Mouse (Mus musculus): ENCODE measurements at regions not wholly inside any gene's neighbourhood (a gene's known extent, or its start where the extent isn't known, plus 50 kb on each side); places are given as distances from the start of the nearest gene placed in this dataset.

DNA sequence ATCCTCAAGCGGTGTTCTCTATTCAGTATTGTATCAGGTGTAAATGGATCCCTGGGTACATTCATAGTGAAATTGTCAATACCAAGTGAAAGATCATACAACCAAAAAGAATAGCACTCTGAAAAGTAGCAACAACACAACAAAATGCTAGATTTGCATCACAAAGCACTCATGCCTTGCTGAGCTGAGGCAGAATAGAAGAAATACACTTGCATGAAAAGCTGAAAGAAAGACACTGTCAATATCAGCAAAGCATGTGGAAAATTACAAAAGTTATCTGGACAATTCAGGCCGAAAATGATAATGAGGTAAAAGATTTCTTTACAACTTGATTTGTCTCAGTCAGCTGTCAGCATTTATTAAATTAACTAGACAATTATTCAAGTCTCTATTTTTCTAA lies 829.6 kb downstream of the Stpg2 start:
- intact Hi-C loops (cut with DNase I), result no loop called here

DNA sequence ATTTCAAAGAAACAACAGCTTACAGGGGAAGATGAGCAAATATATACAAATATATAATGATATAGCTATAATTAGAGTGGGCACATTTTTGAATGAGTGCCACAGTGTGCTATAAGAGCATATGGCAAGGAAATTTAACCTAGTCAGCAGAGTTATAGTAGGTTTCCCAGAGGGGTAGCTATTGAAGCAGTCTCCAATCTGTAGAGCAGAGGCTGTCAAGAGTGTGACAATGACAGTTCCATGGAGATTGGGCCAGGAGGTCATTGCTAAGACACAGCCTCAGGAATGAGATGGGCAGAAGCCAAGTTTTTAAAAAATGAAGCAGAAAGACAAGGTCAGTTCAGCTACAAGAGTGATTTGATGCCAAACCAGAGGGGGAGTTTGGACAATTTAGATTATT lies 839.4 kb downstream of the Stpg2 start:
- intact Hi-C loops (cut with DNase I), result no loop called here
- DNase-seq (ENCODE audit: low spot score in 2 of 2), result no peak

More for the DNA sequence above, 829.6 kb downstream of the Stpg2 start:
- DNase-seq (ENCODE audit: low spot score in 2 of 2), result no peak

DNA sequence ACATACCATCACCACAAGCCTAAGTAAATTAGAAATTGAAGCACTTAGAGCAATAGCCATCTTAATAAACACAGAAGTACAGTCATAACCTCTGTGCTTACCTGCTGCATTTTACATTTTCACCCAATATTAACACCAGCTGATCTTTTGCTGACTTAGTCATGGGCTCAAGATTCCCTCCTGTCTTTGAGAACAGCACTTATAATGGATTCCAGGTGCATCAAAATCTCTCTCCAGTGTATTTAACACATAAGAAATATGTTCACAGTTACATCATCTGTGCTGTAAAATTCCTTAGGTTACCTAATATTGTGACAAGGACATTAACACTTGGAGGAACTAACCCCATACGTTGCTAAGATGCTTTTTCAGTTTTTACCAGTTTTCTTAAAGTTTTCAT lies 849.1 kb downstream of the Stpg2 start:
- intact Hi-C loops (cut with DNase I), result loop anchor here (10.0 kb wide), 1 partner anchor 580 kb away; no protein-coding TSS in a partner anchor
- no peak for DNase-seq (ENCODE audit: low spot score in 2 of 2)

DNA sequence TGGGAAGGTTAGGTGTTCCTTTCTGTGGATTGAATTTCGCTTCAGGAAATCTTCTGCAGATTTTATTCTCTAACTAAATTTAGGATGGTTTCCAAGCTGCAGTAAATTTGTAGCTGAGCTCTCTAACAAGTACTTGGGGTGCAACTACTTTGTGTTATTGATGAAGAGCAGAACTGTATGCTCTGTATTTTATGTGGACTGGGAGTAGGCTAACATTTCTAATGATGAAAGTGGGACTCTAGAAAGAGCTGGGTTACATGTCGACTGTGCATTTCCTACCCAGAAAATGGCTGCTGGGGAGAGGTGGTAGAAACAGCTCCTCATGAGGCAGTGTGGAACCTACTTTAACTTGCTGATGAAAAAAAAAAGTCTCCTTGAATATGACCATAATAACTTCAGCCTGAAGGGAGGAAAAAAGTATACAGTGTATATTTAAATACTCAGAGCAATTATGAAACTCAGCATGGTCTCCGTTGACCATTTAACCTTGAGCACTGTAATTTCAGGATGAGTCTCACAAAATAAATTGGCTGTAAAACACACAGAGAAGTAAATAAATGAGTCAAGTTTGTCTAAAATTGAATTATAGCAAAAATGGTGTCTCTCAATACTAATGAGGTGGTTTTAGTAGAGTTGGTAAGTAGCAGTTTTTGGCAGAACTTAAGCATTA lies 852.6 kb downstream of the Stpg2 start:
- DNase-seq (ENCODE audit: low spot score in 2 of 2), result no peak
- intact Hi-C loops (cut with DNase I), result loop anchor here (10.0 kb wide), 1 partner anchor 577 kb away; no protein-coding TSS in a partner anchor

DNA sequence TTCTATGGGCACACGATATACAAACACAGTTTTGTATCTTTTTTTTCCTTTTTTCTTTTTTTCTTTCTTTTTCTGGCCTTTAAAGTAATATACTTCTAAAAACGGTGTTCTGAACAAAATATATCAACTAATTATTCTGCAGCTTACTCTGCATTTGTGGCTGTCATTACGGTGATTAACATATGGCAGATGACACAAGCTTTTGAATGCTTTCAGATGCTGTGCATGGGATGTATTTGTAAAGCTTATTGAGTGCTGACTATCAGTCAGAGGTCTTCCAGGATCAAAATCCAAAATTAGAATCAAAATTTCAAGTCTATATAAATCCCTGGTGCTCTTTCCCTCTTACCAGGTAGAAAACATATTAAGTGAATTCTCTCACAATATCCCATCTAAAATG lies 853.6 kb downstream of the Stpg2 start:
- intact Hi-C loops (cut with DNase I), result loop anchor here (10.0 kb wide), 1 partner anchor 576 kb away; no protein-coding TSS in a partner anchor

DNA sequence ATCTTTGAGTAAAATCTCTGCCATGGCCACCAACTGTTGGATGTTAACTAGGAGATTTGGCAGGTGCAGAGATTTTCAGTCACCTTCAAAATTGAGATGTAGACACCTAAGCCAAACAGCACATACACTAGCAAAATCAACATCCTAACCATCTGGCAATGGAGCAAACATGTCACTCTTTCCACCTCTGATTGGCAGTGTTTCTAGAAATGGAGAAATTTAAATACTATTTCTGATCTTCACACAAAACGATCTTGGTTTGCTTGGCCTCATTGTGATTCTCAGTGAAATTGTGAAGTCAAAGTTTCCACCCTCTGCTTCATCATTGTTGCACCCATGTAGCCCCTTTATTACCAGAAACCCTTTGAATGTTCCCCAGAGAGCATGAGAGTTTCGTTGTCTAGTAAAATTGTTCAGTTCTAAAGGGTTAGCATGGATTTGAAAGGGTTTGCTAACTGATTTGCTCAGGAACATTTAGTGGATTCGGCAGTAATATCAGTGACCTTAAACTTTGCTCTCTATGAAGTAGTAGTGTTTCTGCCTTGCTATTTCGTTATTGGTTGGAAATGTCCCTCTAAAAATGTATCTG lies 854.1 kb downstream of the Stpg2 start:
- intact Hi-C loops (cut with DNase I), result loop anchor here (10.0 kb wide), 1 partner anchor 575 kb away; no protein-coding TSS in a partner anchor
- DNase-seq (ENCODE audit: low spot score in 2 of 2), result no peak

More for the DNA sequence above, 853.6 kb downstream of the Stpg2 start:
- DNase-seq (ENCODE audit: low spot score in 2 of 2), result no peak

DNA sequence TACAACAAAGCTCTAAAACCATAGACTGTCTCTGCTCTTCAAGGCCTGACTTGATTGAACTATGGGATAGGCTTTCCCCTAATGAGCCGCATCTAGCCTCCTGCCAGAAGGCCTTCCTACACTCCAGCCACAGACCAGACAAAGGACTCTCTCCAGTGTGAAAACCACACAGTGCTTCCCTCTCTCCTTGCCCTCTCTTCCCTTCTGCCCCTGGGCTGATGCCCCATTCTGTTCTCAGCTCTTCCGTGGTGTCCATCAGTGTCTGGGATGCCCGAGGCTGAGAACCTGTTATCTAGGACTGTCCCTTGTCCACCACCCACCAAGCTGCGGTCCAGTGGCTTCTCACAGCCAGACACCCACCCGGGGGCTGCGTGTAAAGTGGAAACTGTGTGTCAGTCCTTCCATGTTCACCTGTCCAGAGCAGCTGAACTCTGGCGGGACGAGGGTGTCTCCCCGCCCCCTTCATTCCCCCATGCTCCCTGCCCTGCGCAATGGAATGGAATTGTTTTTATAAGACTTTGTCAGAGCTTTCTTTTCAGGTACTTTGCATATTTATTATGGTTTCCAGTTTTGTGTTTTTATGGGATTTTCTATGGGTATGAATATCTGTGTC lies 856.4 kb downstream of the Stpg2 start:
- intact Hi-C loops (cut with DNase I), result no loop called here

DNA sequence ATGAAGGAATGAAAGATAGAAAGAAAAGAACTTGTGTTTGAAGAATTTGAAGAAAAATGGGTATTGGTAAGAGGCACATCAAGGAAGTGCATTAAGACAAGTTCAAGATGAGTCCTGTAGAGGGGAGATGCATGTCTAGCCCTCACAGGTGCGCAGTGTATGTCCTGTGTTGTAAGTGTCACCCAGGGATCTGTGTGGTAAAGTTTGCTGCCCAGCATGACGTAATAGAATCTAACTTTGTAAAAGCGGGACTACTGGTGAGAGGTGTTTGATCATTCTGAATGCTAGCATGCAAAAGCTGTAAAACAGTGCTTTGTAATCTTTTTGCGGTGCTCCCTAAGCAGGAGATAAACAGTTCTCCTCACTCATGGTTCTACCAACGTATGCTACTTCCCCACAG lies 857.4 kb downstream of the Stpg2 start:
- intact Hi-C loops (cut with DNase I), result no loop called here
- DNase-seq (ENCODE audit: low spot score in 2 of 2), result no peak

More for the DNA sequence above, 856.4 kb downstream of the Stpg2 start:
- no peak for DNase-seq (ENCODE audit: low spot score in 2 of 2)

DNA sequence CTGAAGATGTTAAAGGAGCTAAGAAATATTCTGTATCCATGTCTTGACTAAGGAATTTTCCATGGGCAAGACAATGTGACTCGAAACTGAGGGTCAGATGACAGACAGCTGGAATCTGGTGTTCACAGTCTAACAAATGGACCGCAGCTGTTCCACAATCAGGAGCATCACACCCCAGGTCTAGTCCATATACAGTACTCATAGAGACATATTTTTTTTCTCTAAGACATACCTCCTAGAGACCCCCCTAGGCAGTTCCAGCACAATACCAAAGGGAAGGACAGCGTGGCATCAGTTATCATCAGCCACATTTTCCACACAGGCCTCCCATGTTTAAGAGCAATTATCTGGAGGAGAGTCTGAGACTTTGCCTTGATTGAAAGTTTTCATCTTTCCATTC lies 878.8 kb downstream of the Stpg2 start:
- intact Hi-C loops (cut with DNase I), result no loop called here
- DNase-seq (ENCODE audit: low spot score in 2 of 2), result no peak

DNA sequence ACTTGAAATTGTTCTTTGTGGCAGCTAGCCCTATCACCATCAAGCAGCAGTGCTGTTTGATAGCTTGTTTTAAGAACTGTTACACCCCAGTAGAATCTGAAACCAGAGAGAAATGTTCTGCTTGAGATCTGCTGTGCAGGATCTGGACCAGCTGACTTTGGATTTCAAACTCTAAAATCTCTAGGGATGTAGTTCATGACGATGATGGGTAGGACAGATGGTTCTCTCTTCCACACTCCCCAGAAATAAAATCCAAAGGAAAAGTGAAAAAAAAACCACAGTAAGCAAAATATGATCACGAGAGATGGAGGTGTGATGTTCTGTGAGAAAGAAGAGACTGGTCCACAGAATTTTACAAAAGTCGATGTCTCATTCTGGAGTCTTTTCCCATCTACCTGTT lies 879.9 kb downstream of the Stpg2 start:
- DNase-seq (ENCODE audit: low spot score in 2 of 2), result no peak
- intact Hi-C loops (cut with DNase I), result no loop called here

DNA sequence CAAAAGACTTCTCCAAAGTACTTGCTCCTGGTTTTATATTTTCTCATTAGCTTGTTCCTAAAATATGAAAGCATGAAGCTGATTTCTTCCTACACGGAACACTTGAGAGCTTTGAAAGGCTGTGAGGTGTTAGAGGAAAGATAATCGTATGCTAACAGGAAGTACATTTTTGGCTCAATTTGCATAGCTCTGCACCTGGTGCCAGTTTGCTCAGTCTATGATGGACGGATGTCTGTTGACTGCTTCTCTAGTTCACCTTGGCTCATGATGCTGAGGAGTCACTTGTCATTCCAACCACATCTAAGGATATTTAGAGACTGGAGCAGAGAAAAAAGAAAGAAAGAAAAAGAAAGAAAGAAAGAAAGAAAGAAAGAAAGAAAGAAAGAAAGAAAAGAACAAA lies 882.5 kb downstream of the Stpg2 start:
- intact Hi-C loops (cut with DNase I), result no loop called here
- no peak for DNase-seq (ENCODE audit: low spot score in 2 of 2)

DNA sequence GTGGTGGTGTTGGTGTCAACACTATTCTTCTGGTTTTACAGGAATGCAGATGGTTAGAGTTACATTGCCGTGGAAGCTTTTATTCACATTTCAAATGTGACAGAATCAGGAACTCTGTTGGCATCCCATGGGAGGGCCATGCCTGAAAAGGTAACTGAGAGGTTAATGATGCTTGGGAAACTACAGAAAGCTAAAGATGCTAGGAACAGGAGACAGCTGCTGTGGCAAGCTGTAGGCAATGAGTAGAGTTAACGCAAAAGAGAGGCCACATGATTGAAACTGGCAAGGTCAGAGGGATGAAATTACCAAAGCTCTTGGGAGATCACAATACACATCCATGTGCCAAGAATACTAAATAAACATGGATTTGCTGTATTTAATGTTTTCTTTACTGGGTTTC lies 886.4 kb downstream of the Stpg2 start:
- intact Hi-C loops (cut with DNase I), result no loop called here
- no peak for DNase-seq (ENCODE audit: low spot score in 2 of 2)

DNA sequence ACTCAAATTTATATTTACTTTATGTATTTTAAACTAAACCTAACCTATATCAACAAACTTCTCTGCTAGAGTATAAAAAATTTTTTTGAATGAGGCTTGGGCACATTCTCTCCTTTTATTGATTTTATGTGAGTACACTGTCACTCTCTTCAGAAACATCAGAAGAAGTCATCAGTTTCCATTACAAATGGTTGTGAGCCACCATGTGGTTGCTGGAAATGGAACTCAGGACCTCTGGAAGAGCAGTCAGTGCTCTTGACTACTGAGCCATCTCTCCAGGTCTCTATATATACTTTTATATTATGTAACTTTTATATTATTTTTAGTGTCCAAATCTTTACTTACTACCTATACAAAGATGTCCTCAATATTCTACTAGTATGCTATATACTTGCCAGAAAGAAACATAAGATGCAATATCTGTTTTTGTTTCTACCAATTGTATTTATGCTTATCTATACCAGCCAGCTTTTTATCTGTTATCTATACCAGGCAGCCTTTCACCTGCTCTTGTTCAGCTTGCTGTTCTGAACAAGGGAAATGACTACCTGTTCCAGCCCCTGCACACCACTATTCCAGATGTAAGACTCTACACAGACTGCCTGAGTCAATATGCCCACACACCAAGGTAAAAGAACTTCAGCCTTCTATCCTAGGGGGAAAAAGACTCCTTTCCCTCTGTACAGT lies 891.5 kb downstream of the Stpg2 start:
- intact Hi-C loops (cut with DNase I), result no loop called here
- DNase-seq (ENCODE audit: low spot score in 2 of 2), result no peak

DNA sequence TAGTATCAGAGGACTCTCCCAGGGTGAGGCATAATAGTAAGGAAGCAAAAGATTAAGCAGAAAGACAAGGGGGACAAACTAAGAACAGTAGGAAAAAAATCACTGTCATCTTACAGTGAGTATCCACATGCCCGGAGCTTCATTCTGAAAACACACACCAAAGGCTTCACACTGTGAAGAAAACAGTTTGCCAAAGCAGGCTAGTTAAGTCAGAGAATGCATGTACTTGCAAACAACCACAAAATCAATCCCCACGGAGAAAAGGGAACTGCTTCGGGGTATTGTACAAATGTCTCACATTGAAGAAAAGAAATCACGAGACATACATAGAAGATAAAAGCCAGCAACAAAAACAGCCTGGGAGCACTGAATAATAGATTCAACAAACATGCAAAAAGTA lies 903.9 kb downstream of the Stpg2 start:
- intact Hi-C loops (cut with DNase I), result no loop called here
- DNase-seq (ENCODE audit: low spot score in 2 of 2), result no peak

DNA sequence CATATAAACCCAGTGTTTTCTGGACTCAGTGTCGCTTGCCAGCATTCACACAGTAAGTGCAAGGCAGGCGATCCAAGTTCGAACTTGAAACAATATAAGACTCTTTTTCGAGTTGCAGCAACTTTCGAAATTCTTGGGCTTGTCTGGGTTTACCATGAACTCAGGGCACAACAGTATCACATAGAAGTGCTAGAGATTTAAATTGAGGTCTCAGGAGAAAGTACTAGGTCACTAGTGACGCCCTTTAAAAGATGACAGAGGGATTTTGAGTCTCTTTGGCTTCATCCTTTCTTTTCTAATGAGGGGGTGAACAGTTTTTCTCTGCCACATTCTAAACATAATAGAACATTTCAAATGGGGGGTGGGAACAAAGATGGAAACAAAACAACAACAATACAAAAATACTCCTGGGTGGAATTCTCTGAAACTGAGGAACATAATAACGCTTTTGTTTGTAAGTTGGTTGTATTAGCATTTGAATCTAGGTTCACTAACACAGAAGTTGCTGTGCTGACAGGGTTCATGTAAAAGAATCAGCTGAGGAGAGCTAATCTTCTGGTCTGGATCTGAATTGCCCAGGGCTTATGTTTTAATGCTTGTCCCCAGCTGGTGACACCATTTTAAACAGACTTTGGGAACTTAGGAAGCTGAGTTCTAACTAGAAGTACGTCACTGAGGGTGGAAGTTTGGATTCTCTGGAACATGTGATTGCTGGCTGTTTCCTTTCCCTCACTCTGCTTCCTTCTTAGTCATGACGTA lies 906.1 kb downstream of the Stpg2 start:
- intact Hi-C loops (cut with DNase I), result no loop called here
- no peak for DNase-seq (ENCODE audit: low spot score in 2 of 2)

DNA sequence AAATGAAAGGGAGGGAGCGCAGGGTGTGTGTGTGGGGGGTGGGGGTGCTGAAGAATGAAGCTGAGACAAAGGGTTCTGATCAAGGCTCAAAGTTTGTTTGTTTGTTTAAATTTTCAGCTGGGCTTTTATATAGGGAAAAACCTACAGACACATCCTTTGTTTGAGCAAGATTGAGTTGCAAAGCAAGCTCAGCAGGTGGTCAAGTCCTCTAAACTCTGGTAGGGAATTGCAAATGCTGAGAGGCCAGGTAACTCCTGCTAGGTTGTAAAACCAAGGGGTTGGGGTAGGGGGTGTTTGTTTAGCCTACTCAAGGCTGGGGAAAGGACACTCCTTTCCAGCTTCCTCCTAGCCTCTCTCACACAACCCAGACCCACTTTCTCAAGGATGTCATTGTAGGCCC lies 909.6 kb downstream of the Stpg2 start:
- intact Hi-C loops (cut with DNase I), result no loop called here
- no peak for DNase-seq (ENCODE audit: low spot score in 2 of 2)

DNA sequence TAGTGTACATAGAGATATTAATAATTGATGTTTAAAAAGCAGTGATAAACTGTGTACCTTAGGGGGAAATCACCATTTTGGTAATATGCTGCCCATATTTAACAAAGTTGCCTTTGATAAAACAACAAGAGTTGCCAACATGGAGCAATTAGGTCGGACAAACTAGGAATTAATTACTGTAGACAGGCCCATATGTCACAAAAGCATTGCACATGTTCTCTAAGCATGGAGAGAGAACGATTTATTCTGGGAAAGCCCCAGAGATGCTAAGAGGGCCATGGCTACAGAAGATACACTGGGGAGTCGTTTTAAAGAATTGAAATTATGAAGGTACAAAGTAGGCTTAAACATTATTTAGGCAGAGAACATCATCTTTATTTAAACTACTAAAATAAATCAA lies 921.8 kb downstream of the Stpg2 start:
- intact Hi-C loops (cut with DNase I), result no loop called here
- no peak for DNase-seq (ENCODE audit: low spot score in 2 of 2)

DNA sequence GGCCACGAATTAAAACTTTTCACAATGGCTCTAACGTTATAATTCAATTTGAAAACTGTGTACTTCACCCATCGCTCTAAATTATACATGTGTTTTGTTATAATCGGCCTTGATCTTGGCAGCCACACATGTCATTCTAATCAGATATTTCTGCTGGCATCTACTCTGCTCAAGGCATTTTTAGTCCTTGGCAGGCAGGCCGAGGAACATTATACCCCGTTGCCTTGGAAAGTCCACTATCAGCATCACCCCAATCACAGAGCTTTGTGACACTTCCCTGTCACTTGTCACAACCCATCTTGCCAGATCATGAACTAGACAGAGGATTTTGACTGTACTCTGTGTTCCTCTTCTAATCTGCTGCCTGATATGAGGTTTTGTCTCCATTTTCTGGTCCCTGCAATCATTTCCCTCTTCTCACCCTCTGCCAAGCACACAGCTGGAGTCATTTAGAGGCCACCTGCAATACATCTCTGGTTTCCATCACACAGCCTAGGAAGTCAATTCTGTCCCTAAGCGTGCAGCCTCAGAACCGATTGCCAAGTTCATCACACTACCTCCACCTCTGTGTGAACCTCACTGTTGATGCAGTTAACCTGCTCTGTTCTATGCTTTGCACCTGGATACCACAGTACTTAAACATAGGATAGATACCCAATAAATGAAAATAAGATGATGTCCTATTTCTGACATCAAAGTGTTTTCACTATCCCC lies 923.7 kb downstream of the Stpg2 start:
- no peak for DNase-seq (ENCODE audit: low spot score in 2 of 2)
- intact Hi-C loops (cut with DNase I), result no loop called here

DNA sequence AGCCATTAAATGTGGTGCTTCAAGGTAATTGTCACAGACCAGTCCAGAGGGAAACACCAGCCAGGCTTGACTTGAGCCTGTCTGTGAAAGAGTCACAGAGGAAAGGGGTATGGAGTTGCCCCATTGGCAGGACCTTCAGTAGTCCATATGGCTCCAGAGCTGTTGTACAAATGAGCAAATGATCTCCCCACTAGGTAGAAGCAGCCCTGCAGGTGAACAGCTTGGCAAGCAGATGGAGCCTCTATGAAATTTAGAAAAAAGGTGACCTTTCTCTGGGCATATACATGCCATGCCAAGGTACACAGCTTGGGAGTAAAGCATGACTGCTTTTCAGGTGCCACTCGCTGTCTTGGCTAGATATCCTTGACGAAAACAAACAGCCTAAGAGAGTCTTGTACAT lies 938.4 kb downstream of the Stpg2 start:
- no peak for DNase-seq (ENCODE audit: low spot score in 2 of 2)
- intact Hi-C loops (cut with DNase I), result no loop called here

Measured in left cerebral cortex, postnatal 36 days (tissue).